Mouse (Mus musculus) brain, adult 2 months (tissue): ENCODE data around the gene Col25a1.

Experiments used
- DNase-seq: peaks from one replicate; pipeline ENCODE4 v3.0.0; 2011; ENCODE audit warnings: low read depth, low spot score

Gene Col25a1

DNA sequence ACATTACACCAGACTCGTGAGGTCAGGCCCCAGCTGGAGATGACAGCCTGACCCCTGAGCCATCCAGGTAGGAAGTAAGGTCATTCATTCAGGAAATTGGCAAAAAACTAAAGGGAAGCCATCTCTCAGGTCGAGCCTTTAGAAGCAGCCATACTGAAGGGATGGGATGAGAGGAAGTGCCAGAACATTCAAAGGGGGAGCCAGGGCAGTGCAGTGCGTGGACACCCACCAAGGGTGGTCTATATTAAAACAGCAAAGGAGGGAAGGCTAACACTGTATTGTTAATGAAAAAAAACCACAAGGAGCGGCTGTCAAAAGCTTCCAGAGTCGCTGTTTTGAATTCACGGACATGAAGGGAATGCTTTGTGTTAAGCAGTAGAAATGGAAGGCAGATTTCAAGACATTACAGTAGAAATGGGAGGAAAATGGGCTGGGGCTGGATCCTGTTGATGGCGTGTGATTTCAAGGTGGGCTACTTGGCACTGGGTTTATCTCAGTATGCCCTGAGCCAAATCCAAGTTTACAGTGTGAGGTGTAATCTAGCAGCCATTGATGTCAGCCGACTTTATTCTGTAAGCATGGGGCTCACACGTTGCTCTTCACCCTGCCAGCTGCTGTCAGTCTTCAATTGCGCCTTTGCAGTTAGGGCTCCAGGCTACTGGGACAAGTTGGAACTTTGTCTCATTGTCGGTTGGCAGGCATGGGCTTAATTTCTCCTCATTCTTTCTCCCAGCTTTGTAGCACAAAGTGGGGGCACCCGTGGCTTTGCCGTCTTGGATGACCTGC, 312.7 kb downstream of the Col25a1 start:
- no peak for DNase-seq

DNA sequence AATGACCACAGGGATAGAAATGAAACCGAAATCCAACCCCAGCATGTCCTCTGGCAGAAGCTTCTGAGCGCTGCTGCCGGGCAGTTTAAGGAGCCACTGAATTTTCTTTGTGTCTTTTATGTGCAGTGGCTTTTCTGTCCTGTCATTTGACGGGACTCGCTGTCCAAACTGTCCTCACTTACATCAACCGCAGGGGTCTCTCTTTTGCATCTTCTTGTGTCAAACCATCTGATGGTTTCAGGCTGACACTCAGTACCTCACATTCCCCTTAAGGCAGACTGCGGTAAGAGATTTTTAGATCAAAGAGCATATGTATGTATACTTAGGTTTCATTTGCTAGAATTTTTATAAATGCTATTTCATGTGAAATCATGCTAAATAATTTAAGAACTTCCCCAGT, 318.6 kb downstream of the Col25a1 start:
- no peak for DNase-seq

DNA sequence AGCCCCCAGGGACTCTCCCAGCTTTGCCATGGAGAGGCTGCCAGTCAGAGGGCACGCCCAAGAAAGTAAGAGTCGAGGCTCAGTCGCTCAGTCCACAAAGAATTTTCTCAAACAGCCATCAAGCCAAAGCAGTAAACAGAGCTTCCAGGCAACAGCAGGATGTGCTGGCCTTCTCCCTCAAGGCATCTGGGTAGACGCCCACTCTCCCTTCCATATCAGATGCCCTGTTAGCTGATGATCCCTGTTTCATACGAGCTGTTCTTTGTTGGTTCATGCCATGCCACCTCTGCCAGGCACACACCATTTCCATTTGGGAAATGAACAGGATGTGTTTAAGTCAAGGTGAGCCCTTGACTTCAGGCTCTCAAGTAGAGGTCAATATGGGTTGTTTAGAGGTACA, 334.1 kb downstream of the Col25a1 start:
- peak; percentile 20 for DNase-seq

- no peak for DNase-seq
Measured at GRCm38 (mm10) chr3:130473211-130473768, 342.0 kb downstream of the Col25a1 start.

DNA sequence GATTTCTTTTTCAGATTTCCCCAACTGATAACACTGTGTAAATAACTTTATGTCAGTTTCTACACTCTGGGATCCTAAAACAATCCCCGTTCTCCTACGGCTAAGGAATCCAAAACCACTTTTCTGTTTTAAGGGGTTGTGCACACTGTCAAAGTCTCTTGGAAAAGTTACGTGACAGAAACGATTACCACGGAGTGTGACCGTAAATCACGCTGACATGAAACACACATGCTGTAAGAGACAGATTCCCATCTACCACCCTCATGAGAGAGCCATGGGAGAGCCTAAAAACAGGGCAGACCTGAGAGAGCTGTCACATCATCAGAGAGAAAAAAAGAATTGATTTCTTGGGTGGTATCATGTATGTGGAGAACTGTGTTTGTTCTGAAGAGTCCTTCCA, 342.7 kb downstream of the Col25a1 start:
- no peak for DNase-seq

DNA sequence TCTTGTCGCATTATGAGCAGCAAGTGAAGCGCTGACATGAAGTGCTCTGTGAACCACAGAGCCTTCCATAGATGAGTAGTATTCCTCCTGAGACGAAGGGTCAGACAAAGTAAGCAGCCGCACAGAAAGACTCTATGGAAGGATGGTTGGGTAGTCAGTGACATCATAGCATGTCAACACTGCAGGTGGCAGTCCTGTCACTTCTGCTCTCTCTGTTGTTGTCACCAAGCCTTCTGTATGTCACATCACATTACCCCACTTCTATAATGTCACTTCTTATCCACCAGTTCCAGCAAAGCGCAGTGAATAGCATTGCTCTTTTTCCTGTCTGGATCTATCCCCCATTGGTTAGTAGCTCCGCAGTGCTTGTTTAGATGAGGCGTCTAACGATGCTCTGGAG, 351.2 kb downstream of the Col25a1 start:
- DNase-seq = no peak

GRCm38 (mm10) chr3:130488839-130489238, 357.5 kb downstream of the Col25a1 start:
- no peak for DNase-seq

GRCm38 (mm10) chr3:130494192-130494591, 362.9 kb downstream of the Col25a1 start:
- no peak for DNase-seq

- peak; percentile 13 for DNase-seq
Measured at GRCm38 (mm10) chr3:130494665-130495396, 363.5 kb downstream of the Col25a1 start.

DNA sequence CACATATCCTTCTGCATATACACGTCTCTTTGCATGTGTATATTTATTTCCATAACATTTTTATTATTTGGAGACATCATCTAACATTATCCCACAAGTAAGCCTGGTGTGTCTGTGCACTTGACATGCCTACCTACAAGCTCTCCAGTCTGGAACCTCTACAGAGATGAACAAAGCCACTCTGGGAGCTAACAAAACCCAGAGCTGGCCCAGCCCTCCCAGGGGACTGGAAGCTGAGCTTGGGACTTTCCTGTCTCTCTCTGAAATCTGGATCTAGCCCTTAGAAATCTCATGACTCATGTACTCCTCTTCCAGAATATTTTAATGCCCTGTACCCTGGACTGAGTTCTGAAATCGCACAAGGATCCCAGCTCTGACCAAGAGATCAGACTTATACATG, 365.7 kb downstream of the Col25a1 start:
- no peak for DNase-seq

DNA sequence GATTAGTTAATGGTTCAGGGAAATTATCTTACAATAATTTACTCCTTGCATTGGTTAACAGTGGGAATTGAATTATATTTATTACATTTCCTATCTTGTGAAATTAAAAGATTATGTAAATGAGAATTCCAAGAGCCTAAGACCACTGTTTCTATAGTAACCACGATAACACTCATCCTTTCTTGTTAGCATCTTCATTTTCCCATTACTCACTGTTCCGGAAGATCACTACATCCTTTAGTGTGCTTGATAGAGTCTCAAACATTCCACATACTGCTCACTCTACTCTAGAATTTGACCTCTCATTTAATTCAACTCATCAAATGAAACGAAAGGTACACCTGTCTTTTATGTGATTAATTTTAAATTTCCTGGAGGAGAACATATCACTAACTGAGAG, 370.4 kb downstream of the Col25a1 start:
- no peak for DNase-seq

DNA sequence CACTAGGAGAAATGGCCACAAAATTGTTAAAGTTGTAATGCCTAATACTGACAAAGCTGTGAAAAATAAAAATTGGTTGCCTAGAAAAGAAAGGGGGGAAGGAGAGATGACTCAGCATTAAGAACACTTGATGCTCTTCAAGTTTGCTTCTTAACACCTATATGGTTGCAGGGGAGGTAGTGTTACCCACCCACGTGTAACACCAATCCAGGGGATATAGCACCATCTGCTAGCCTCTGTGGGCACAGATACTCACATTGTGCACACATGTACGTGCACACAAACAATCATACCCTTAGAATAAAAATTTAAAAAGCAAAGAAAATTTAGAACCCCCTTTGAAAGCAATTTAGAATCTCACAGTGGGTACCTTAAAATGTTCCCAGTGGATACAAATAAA, 377.0 kb downstream of the Col25a1 start:
- peak; percentile 68 for DNase-seq

DNA sequence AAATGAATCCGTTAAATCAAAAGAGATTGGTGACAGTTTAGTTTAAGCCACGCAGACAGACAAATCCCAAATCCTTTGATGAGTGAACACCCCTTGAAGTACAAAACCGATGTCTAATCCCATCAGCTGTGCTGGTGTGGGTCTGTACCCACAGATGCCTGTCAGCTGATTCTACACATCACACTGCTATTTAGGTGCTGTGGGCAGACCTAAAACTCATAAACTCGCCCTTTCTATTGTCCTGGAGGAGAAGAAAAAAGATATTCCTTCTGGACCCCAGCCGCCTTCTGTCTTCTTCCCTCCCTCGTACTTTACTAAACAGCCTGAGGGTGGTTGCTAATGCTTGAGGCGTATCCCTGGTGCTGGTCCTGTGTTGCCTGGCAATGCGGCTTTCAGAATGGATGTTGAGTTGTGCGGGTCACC, 387.2 kb downstream of the Col25a1 start:
- peak; percentile 19 for DNase-seq

- no peak for DNase-seq
Measured at GRCm38 (mm10) chr3:130521834-130522476, 390.7 kb downstream of the Col25a1 start.

- peak; percentile 24 for DNase-seq
Measured at GRCm38 (mm10) chr3:130523019-130523418, 391.7 kb downstream of the Col25a1 start.

DNA sequence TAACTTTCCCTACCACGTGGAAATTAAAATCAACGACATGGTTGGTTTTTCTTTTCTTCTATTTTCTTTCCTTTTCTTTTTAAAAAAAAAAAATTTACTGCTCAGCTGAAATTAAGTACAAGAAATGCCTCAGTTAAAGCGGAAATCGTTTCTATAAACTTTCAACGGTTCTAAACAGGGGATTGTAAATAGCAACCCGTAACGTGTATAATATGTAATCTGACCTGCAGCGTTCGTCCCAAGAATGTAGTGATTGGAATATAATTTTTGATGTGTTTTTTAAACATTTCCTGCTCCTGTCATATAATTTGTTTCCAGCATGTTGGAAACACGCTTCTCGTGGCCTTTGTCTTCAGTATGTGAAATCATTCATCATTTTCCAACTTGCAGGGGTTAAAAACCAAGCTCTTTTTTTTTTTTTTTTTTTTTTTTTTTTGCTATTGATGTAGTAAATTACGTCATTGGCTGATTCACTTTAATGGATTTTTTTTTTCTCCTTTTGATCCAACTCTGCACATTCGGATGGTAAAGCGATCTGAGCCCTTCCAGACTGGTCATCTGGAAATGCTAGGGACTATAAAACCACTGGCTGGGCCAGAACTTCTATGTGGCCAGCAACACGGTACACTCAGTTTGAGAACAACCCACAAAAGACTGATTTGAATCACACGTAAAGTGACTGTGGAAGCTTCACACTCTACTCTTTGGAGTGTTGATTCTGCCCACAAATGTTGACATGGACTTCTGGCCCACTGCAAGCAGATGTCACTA, 393.3 kb downstream of the Col25a1 start:
- no peak for DNase-seq

GRCm38 (mm10) chr3:130535021-130535420, 403.7 kb downstream of the Col25a1 start:
- no peak for DNase-seq

DNA sequence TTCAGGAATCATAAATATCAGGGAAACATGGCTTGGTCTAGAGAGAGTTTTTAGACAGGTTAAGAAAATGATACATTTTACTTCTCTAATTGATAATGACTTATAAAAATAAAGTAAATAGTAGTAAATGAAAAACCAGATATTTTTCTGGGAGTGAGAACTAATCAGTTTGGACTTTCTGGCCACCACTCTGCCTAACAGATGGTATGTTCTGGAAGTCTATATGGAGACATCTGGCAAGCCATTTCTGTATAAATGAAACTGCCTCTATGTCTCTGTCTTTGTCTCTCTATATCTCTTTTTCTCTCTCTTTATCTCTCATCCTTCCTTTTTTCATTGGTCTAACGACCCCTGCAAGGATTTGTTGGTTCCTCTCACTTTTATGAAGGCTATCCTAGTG, 410.2 kb downstream of the Col25a1 start:
- DNase-seq = peak; percentile 25

DNA sequence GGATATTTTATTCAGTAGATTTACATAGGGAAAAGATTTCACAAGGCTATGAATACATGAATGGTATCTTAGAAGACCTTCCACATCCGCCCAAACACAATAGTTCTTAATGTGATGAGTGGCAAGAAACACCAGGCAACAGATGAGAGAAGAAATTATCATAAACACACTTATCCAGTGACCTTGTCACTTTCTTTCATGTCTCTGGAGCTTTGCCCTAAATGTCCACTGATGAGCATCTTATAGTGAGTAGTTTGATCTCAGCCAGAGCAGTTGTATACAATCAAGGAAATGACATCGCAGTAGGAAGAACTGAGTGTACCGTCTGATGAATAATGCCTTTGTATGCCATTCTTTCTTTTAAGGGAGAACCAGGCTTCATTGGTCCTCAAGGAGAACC, 414.7 kb downstream of the Col25a1 start:
- DNase-seq = no peak

- no peak for DNase-seq
Measured at GRCm38 (mm10) chr3:130549066-130549465, 417.8 kb downstream of the Col25a1 start.

GRCm38 (mm10) chr3:130556263-130556662, 425.0 kb downstream of the Col25a1 start:
- no peak for DNase-seq
